Mouse (Mus musculus): Measurements from ENCODE around the gene Pigv. TPM values are rescaled to one million over a fixed set of nuclear protein-coding genes. Genes with fewer than 3 reads are reported as not detected.

Pigv gene
- 13.7 and 16.0 TPM in 2 replicates for polyA plus RNA-seq (2015; fragmentation: Nextera tagmentation; extraction: Ambion mirVana)

DNA sequence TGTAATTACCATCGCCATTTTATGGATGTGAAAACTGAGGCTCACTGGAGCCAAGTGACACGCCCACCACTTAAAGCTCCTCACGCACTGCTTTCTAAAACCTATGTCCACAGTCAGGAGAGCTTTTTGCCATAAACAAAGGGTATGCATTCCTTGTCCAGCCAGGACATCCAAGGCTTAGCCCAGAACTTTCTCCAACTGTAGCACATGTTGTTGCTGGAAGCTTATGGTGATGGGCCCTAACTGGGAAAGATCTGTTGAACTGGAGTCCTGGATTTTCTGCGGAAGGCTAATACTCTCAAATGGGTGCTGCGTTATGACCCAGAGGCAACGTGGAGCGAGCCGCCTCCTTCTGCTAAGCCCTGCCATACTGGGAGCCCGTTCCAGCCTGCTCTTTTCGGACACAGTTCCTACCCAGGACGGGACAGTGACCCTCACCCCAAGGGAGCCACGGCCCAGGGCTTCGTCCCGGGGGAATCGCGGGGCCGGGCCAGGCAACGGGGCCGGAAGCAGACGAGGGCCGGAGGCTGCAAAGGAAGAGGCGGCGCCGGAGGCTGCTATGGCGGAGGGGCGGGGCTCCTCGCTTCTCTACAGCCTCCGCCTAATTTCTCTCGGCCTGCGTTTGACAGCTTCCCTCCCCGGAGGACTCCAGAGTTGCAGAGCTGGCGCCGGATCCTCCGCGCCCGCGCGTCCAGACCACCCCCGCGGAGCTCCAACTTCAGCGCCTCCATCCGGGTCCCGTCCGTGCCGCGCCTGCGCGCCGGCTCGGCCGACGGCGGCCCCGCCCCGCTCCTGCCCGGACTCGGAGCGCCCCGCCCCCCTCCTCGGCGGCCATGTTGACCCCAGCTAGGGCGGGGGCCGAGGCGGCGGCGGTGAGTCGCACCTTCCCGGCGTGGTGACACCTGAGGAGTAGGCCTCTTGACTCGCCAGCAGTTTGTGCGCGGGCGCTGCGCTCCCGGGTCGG lies at the start of gene Pigv:
Gene Pigv, minus strand, starts transcription at position 767 of the 964 bp plus-strand sequence.
- Histone ChIP-seq H3K27ac (peak within 1 kb of the TSS; percentile 96), H3K4me3 (replicated peaks) (peak within 1 kb of the TSS; percentile 70), H3K27me3 (no peaks in the 10 kb centered on the region), H3K9me3 (no peaks in the 10 kb centered on the region), H3K36me3 (peaks cover 13% of the 10 kb centered on the region; the same call in 1 of the 2 replicates), H3K4me2 (replicated peaks) (peak within 1 kb of the TSS; percentile 79), H3K4me1 (replicated peaks) (peaks cover 53% of the 10 kb centered on the region), H3K9ac (replicated peaks) (peak within 1 kb of the TSS; percentile 85)
- peak; percentile 92 for ATAC-seq
- WGBS, result under 1% methylated on average over 54 of the region's 76 CpGs

- 88% methylated on average over 3 of the region's 3 CpGs for WGBS
These were observed 47.3 kb upstream of the Pigv start for GRCm38 (mm10) chr4:133719791-133720190.

DNA sequence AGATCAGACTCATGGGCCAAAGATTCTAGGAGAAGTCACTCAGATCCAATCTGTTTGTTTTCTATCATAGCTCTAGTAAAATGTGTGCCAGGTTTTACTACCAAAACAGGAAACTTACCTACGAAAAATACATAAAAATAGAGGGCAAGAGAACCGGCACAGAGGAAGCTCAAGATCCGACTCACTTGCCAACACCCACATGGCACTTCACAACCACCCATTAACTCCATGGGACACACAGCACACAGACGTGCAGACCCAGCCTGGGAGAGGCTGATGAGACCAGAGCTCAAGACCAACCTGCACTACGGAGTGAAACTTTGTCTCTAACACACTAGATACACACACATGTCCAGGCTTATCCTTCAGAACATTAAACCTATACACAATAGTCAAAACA lies 40.3 kb upstream of the Pigv start:
- peaks cover 59% of the 10 kb centered on the region for H3K36me3 ChIP-seq

More at GRCm38 (mm10) chr4:133719791-133720190, 47.3 kb upstream of the Pigv start:
- no peak overlapping the region for H3K27ac ChIP-seq
- H3K9ac ChIP-seq (replicated peaks), result no peak overlapping the region
- H3K9me3 ChIP-seq, result no peaks in the 10 kb centered on the region
- H3K27me3 ChIP-seq, result no peaks in the 10 kb centered on the region
- H3K4me3 ChIP-seq (replicated peaks), result no peak overlapping the region
- 0 out of 2 replicates have a peak, but pooled peaks cover 3% of the 10 kb centered on the region for H3K4me1 ChIP-seq (replicated peaks)
- no peak overlapping the region for H3K4me2 ChIP-seq (replicated peaks)
- no peak for ATAC-seq
- peaks cover 77% of the 10 kb centered on the region for H3K36me3 ChIP-seq

GRCm38 (mm10) chr4:133711307-133712076 lies 39.0 kb upstream of the Pigv start:
- H3K36me3 ChIP-seq, result peaks cover 58% of the 10 kb centered on the region
- no peaks in the 10 kb centered on the region for H3K9me3 ChIP-seq
- H3K4me1 ChIP-seq (replicated peaks), result peaks cover 9% of the 10 kb centered on the region; the same call in 1 of the 2 replicates
- WGBS, result 91% methylated on average over 6 of the region's 6 CpGs
- no peaks in the 10 kb centered on the region for H3K27me3 ChIP-seq
- no peak overlapping the region for H3K4me3 ChIP-seq (replicated peaks)
- no peak for ATAC-seq
- H3K9ac ChIP-seq (replicated peaks), result no peak overlapping the region
- no peak overlapping the region for H3K4me2 ChIP-seq (replicated peaks)
- H3K27ac ChIP-seq, result no peak overlapping the region

More for the DNA sequence above, 40.3 kb upstream of the Pigv start:
- no peak for ATAC-seq
- H3K4me1 ChIP-seq (replicated peaks), result peaks cover 9% of the 10 kb centered on the region; the same call in 1 of the 2 replicates
- H3K27me3 ChIP-seq, result no peaks in the 10 kb centered on the region
- H3K4me2 ChIP-seq (replicated peaks), result no peak overlapping the region
- H3K9ac ChIP-seq (replicated peaks), result no peak overlapping the region
- H3K27ac ChIP-seq, result no peak overlapping the region
- H3K4me3 ChIP-seq (replicated peaks), result no peak overlapping the region
- WGBS, result 91% methylated on average over 5 of the region's 5 CpGs
- no peaks in the 10 kb centered on the region for H3K9me3 ChIP-seq

DNA sequence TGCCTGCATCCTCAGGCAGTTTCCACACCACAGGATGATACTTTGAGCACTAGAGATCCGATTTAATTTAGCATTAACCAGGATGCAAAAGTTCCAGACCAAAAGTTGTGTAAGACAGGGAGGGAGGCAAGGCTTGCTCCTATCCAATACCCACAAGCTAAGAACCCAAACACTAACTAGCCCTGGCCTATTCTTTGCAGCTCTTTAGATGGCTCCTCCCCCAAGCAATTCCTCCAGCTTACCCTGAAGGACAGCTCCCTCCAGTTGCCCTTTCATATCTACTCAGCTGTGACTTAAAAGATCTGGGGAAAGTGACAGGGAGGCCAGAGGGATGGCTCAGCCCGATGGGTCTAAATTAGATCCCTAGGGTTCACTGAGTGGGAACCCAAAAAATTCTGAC lies 36.9 kb upstream of the Pigv start:
- H3K4me2 ChIP-seq (replicated peaks), result no peak overlapping the region
- no peak overlapping the region for H3K4me3 ChIP-seq (replicated peaks)
- no peaks in the 10 kb centered on the region for H3K9me3 ChIP-seq
- no peak for ATAC-seq
- H3K27me3 ChIP-seq, result no peaks in the 10 kb centered on the region
- no peak overlapping the region for H3K27ac ChIP-seq
- H3K4me1 ChIP-seq (replicated peaks), result peaks cover 9% of the 10 kb centered on the region; the same call in 1 of the 2 replicates
- peaks cover 55% of the 10 kb centered on the region for H3K36me3 ChIP-seq
- no peak overlapping the region for H3K9ac ChIP-seq (replicated peaks)
- WGBS, result 29% methylated on average over 2 of the region's 2 CpGs

GRCm38 (mm10) chr4:133707464-133707863 lies 35.0 kb upstream of the Pigv start:
- no peak for ATAC-seq
- no peak overlapping the region for H3K27ac ChIP-seq
- no peaks in the 10 kb centered on the region for H3K27me3 ChIP-seq
- H3K36me3 ChIP-seq, result peaks cover 51% of the 10 kb centered on the region
- H3K9me3 ChIP-seq, result no peaks in the 10 kb centered on the region
- no peak overlapping the region for H3K4me3 ChIP-seq (replicated peaks)
- 56% methylated on average over 1 of the region's 1 CpGs for WGBS
- no peak overlapping the region for H3K9ac ChIP-seq (replicated peaks)
- peaks cover 9% of the 10 kb centered on the region; the same call in 1 of the 2 replicates for H3K4me1 ChIP-seq (replicated peaks)
- no peak overlapping the region for H3K4me2 ChIP-seq (replicated peaks)

DNA sequence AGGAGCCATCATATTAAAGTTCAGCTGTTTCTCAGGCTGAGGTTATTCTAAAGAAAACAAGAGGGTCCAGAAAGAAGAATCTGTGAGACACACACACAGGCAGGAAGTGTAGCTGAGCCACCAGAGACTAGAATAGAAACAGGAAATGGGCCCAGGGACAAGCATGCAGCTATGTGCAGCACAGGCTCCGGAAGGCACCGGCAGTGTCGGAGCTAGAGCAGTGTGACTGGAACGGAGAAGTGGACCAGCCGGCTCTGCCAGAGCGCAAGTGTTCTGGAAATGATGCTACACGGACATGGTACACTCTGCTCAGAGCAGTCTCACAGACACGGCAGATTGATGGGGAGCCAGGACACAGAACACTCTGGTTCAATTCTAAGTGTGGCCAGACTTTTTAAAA lies 34.5 kb upstream of the Pigv start:
- H3K4me3 ChIP-seq (replicated peaks), result no peak overlapping the region
- peaks cover 55% of the 10 kb centered on the region for H3K36me3 ChIP-seq
- peaks cover 12% of the 10 kb centered on the region; the same call in 1 of the 2 replicates for H3K4me1 ChIP-seq (replicated peaks)
- no peak overlapping the region for H3K9ac ChIP-seq (replicated peaks)
- no peaks in the 10 kb centered on the region for H3K9me3 ChIP-seq
- no peaks in the 10 kb centered on the region for H3K27me3 ChIP-seq
- H3K4me2 ChIP-seq (replicated peaks), result no peak overlapping the region
- H3K27ac ChIP-seq, result no peak overlapping the region
- no peak for ATAC-seq
- 88% methylated on average over 8 of the region's 8 CpGs for WGBS

DNA sequence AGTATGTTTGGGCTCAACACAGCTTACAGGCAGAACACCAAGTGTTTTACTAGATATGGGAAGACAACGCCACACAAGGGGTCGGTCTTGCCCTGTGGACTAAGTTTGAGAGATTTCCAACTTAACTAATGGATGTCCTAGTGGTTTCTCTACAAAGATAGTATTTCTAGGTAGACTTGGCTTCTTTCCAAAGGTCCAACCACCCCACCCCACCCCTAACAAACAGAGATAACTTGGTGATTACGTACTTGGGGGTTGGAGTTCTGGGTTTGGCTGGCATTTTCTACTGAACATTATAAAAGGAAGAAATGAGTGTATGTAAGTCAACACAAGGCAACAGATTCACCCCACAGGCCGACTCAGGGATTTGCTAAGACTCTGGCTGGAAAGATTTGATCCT lies 32.6 kb upstream of the Pigv start:
- peaks cover 61% of the 10 kb centered on the region for H3K36me3 ChIP-seq
- no peak overlapping the region for H3K4me2 ChIP-seq (replicated peaks)
- ATAC-seq, result no peak
- no peaks in the 10 kb centered on the region for H3K9me3 ChIP-seq
- no peak overlapping the region for H3K27ac ChIP-seq
- H3K9ac ChIP-seq (replicated peaks), result no peak overlapping the region
- H3K27me3 ChIP-seq, result no peaks in the 10 kb centered on the region
- H3K4me3 ChIP-seq (replicated peaks), result no peak overlapping the region
- H3K4me1 ChIP-seq (replicated peaks), result peaks cover 12% of the 10 kb centered on the region; the same call in 1 of the 2 replicates
- WGBS, result 91% methylated on average over 4 of the region's 4 CpGs

DNA sequence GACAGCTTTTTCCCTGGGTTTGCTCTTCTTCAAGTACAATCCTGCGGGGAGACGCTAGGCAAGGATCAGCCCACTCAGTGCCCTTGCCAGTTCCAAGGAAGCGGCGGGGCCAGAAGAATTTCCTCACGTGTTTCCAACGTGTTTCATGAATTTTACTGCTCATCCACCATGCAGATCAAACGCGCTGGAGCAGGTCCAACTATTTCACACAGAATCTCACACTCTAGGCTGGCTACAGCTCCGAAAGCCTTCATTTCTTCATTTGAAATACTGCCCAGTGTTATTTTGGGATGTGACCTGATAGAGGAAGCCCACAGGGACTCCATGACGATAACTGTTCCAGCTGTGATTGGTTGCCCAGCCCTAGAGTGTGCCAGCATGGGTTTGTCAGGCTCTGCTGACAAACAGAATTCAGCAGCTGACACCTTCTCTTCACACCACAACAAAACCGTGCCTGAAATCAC lies 28.5 kb upstream of the Pigv start:
- no peak for ATAC-seq

DNA sequence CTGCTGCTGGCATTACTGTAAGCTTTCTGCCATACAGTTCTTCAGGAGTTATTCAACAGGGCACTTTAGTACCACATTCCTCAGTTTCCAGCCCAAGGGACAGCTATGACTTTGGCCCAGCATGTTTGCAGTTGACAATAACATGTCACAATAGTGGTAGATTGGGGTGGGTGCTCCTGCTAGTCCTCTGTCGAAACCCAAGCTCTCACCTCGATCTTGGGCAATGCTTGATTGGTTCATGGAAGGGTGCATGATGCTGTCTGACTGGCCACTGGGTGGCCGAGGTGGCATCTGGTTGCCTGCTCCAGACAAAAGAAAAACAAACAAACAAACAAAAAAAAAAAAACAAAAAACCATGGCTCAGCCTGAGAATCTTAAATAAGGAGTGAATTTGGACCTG lies 22.9 kb upstream of the Pigv start:
- no peak for ATAC-seq
- H3K4me2 ChIP-seq (replicated peaks), result no peak overlapping the region
- H3K9ac ChIP-seq (replicated peaks), result no peak overlapping the region
- no peaks in the 10 kb centered on the region for H3K27me3 ChIP-seq
- H3K4me1 ChIP-seq (replicated peaks), result peaks cover 4% of the 10 kb centered on the region; the same call in 1 of the 2 replicates
- H3K4me3 ChIP-seq (replicated peaks), result no peak overlapping the region
- 88% methylated on average over 3 of the region's 3 CpGs for WGBS
- peaks cover 86% of the 10 kb centered on the region for H3K36me3 ChIP-seq
- no peak overlapping the region for H3K27ac ChIP-seq
- no peaks in the 10 kb centered on the region for H3K9me3 ChIP-seq

More for the DNA sequence above, 28.5 kb upstream of the Pigv start:
- H3K9ac ChIP-seq (replicated peaks), result no peak overlapping the region
- WGBS, result 85% methylated on average over 11 of the region's 11 CpGs
- H3K9me3 ChIP-seq, result no peaks in the 10 kb centered on the region
- no peak overlapping the region for H3K4me2 ChIP-seq (replicated peaks)
- no peak overlapping the region for H3K4me3 ChIP-seq (replicated peaks)
- 0 out of 2 replicates have a peak, but pooled peaks cover 3% of the 10 kb centered on the region for H3K4me1 ChIP-seq (replicated peaks)
- no peak overlapping the region for H3K27ac ChIP-seq
- peaks cover 73% of the 10 kb centered on the region for H3K36me3 ChIP-seq
- no peaks in the 10 kb centered on the region for H3K27me3 ChIP-seq

- Histone ChIP-seq H3K4me2 (replicated peaks) (no peak overlapping the region), H3K9ac (replicated peaks) (no peak overlapping the region), H3K4me3 (replicated peaks) (no peak overlapping the region), H3K27ac (peak overlapping the region; percentile 25; the same call in 1 of the 2 replicates), H3K36me3 (peaks cover 100% of the 10 kb centered on the region), H3K9me3 (no peaks in the 10 kb centered on the region), H3K27me3 (no peaks in the 10 kb centered on the region), H3K4me1 (replicated peaks) (peaks cover 7% of the 10 kb centered on the region; the same call in 1 of the 2 replicates)
- 49% methylated on average over 5 of the region's 5 CpGs for WGBS
- ATAC-seq, result no peak
These were observed 17.8 kb upstream of the Pigv start for GRCm38 (mm10) chr4:133690252-133690651.

Measured in midbrain, embryonic 13.5 days (tissue).